Mouse (Mus musculus) urinary bladder, postnatal 36 days (tissue): Measurements from ENCODE around the gene Gmfg.
A peak's percentile ranks its signal among the peaks of the same experiment; 100 is the strongest.

Experiments used
- DNase-seq, 2 experiments: peaks; one replicate each; pipeline ENCODE4 v3.0.0; 2022; ENCODE audit warnings: low spot score in 2 of 2, mixed read lengths in 1 of 2

The Gmfg gene

GRCm38 (mm10) chr7:28436932-28437570 is at the start of gene Gmfg:
TSS of gene Gmfg (plus strand) at chr7:28437447.
- DNase-seq = peak; percentile 73 to 79

GRCm38 (mm10) chr7:28390331-28390730 is 46.9 kb upstream of the Gmfg start:
- no peak for DNase-seq

GRCm38 (mm10) chr7:28392429-28393271 is 44.6 kb upstream of the Gmfg start, which contains the start of the genes Med29 and Paf1:
TSS of gene Med29 (minus strand) at chr7:28392708.
TSS of gene Paf1 (plus strand) at chr7:28392951.
- DNase-seq = peak; percentile 94 to 96

- DNase-seq = no peak
Observed at GRCm38 (mm10) chr7:28393272-28393951, 43.8 kb upstream of the Gmfg start.

GRCm38 (mm10) chr7:28395425-28395824 is 41.8 kb upstream of the Gmfg start:
- DNase-seq = no peak

GRCm38 (mm10) chr7:28398000-28398399 is 39.2 kb upstream of the Gmfg start:
- DNase-seq = no peak

- no peak for DNase-seq
Observed at GRCm38 (mm10) chr7:28398696-28399340, 38.4 kb upstream of the Gmfg start.

- DNase-seq = no peak
Observed at GRCm38 (mm10) chr7:28401030-28401429, 36.2 kb upstream of the Gmfg start.

GRCm38 (mm10) chr7:28401942-28402341 is 35.3 kb upstream of the Gmfg start:
- no peak for DNase-seq

- peak; percentile 19 to 61 for DNase-seq
Observed at GRCm38 (mm10) chr7:28410841-28411475, 26.3 kb upstream of the Gmfg start.

- no peak for DNase-seq
Observed at GRCm38 (mm10) chr7:28412826-28413225, 24.4 kb upstream of the Gmfg start.

GRCm38 (mm10) chr7:28417368-28417767 is 19.9 kb upstream of the Gmfg start:
- DNase-seq = no peak

- DNase-seq = peak in 1 of 2 experiments; percentile 36
Observed at GRCm38 (mm10) chr7:28418096-28418670, 19.1 kb upstream of the Gmfg start.

- no peak for DNase-seq
Observed at GRCm38 (mm10) chr7:28419416-28419815, 17.8 kb upstream of the Gmfg start.

- no peak for DNase-seq
Observed at GRCm38 (mm10) chr7:28423018-28423417, 14.2 kb upstream of the Gmfg start.

- no peak for DNase-seq
Observed at GRCm38 (mm10) chr7:28427738-28428137, 9.5 kb upstream of the Gmfg start.

GRCm38 (mm10) chr7:28430512-28430911 is 6.7 kb upstream of the Gmfg start:
- no peak for DNase-seq

GRCm38 (mm10) chr7:28432252-28432651 is 5.0 kb upstream of the Gmfg start:
- no peak for DNase-seq

GRCm38 (mm10) chr7:28435660-28436259 is 1.5 kb upstream of the Gmfg start:
- DNase-seq = peak in 1 of 2 experiments; percentile 17

- DNase-seq = peak; percentile 100
Observed at GRCm38 (mm10) chr7:28436271-28436904, 859 bp upstream of the Gmfg start.
